Mouse (Mus musculus): ENCODE data around the gene Tbc1d9b. TPM values are rescaled to one million over a fixed set of nuclear protein-coding genes. Genes with fewer than 3 reads are reported as not detected.
"Not testable (repeated sequence)": the region's sequence is repeated elsewhere in the genome, so short reads cannot be mapped to it uniquely, and the experiment has no call there.

Tbc1d9b gene
- polyA plus RNA-seq, 2 experiments: 44.9 to 45.2 TPM

DNA sequence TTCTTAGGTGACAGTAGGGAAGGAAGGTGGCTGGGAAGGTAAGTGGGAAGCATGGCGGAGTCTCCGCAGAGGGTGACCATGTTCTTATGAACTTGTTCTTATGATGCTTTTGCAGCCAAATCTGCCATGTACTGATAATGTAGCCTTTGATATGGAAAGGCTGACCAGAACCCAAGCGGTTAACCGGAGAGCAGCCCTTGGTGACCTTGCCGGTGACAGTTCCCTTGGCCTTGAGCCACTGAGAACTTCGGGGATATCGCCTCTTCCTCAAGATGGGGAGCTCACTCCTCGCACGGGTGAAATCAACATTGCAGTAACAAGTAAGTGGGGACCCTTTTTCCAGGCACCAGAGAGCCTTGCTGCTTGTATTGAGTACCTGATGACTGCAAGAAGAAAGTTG is 35.5 kb upstream of the Tbc1d9b start:
- 93% methylated on average over 9 of the region's 9 CpGs for WGBS
- no peak overlapping the region for H3K9ac ChIP-seq (ENCODE audit: low read depth, low read length, severe bottlenecking)
- no peak for DNase-seq (ENCODE audit: low spot score)
- no peak overlapping the region for H3K27ac ChIP-seq (replicated peaks; ENCODE audit: low read depth, low read length)
- no peaks in the 10 kb centered on the region for H3K4me1 ChIP-seq (ENCODE audit: control insufficient read depth, insufficient read depth, low read length)
- no peak for ATAC-seq (ENCODE audit: low FRiP score, low read depth)
- H3K36me3 ChIP-seq (ENCODE audit: control insufficient read depth, insufficient read depth, low read length): peaks cover 70% of the 10 kb centered on the region
- H3K9me3 ChIP-seq (ENCODE audit: control insufficient read depth, low read length): no peaks in the 10 kb centered on the region
- no peak overlapping the region for H3K4me2 ChIP-seq (replicated peaks; ENCODE audit: low read depth, low read length, severe bottlenecking)
- no peak overlapping the region for H3K4me3 ChIP-seq (replicated peaks; ENCODE audit: low read length)
- no peak for TF ChIP-seq POLR2A (IDR thresholded peaks at IDR 0.05; ENCODE audit: borderline replicate concordance, extremely low read depth, insufficient read depth, insufficient read length)
- no peaks in the 10 kb centered on the region for H3K27me3 ChIP-seq (ENCODE audit: control insufficient read depth, insufficient read depth, low read length)

GRCm38 (mm10) chr11:50097091-50097490 is 34.1 kb upstream of the Tbc1d9b start:
- no peak overlapping the region for H3K4me3 ChIP-seq (replicated peaks; ENCODE audit: low read length)
- H3K4me2 ChIP-seq (replicated peaks; ENCODE audit: low read depth, low read length, severe bottlenecking): no peak overlapping the region
- H3K9me3 ChIP-seq (ENCODE audit: control insufficient read depth, low read length): no peaks in the 10 kb centered on the region
- WGBS: 91% methylated on average over 6 of the region's 6 CpGs
- peaks cover 59% of the 10 kb centered on the region for H3K36me3 ChIP-seq (ENCODE audit: control insufficient read depth, insufficient read depth, low read length)
- ATAC-seq (ENCODE audit: low FRiP score, low read depth) (no peak), DNase-seq (ENCODE audit: low spot score) (no peak)
- H3K27ac ChIP-seq (replicated peaks; ENCODE audit: low read depth, low read length): no peak overlapping the region
- no peak for TF ChIP-seq POLR2A (IDR thresholded peaks at IDR 0.05; ENCODE audit: borderline replicate concordance, extremely low read depth, insufficient read depth, insufficient read length)
- H3K4me1 ChIP-seq (ENCODE audit: control insufficient read depth, insufficient read depth, low read length): no peaks in the 10 kb centered on the region
- no peaks in the 10 kb centered on the region for H3K27me3 ChIP-seq (ENCODE audit: control insufficient read depth, insufficient read depth, low read length)
- H3K9ac ChIP-seq (ENCODE audit: low read depth, low read length, severe bottlenecking): no peak overlapping the region

GRCm38 (mm10) chr11:50098961-50099481 is 32.2 kb upstream of the Tbc1d9b start:
- H3K9me3 ChIP-seq (ENCODE audit: control insufficient read depth, low read length): no peaks in the 10 kb centered on the region
- DNase-seq (ENCODE audit: low spot score) (no peak), ATAC-seq (ENCODE audit: low FRiP score, low read depth) (no peak)
- H3K27me3 ChIP-seq (ENCODE audit: control insufficient read depth, insufficient read depth, low read length): no peaks in the 10 kb centered on the region
- WGBS: 85% methylated on average over 8 of the region's 8 CpGs
- no peak overlapping the region for H3K9ac ChIP-seq (ENCODE audit: low read depth, low read length, severe bottlenecking)
- H3K36me3 ChIP-seq (ENCODE audit: control insufficient read depth, insufficient read depth, low read length): peaks cover 56% of the 10 kb centered on the region
- H3K27ac ChIP-seq (replicated peaks; ENCODE audit: low read depth, low read length): no peak overlapping the region
- H3K4me1 ChIP-seq (ENCODE audit: control insufficient read depth, insufficient read depth, low read length): no peaks in the 10 kb centered on the region
- no peak overlapping the region for H3K4me3 ChIP-seq (replicated peaks; ENCODE audit: low read length)
- no peak for TF ChIP-seq POLR2A (IDR thresholded peaks at IDR 0.05; ENCODE audit: borderline replicate concordance, extremely low read depth, insufficient read depth, insufficient read length)
- no peak overlapping the region for H3K4me2 ChIP-seq (replicated peaks; ENCODE audit: low read depth, low read length, severe bottlenecking)

- Histone ChIP-seq H3K27me3 (ENCODE audit: control insufficient read depth, insufficient read depth, low read length) (no peaks in the 10 kb centered on the region), H3K4me2 (replicated peaks; ENCODE audit: low read depth, low read length, severe bottlenecking) (no peak overlapping the region), H3K27ac (replicated peaks; ENCODE audit: low read depth, low read length) (no peak overlapping the region), H3K36me3 (ENCODE audit: control insufficient read depth, insufficient read depth, low read length) (peaks cover 58% of the 10 kb centered on the region), H3K9ac (ENCODE audit: low read depth, low read length, severe bottlenecking) (no peak overlapping the region), H3K4me3 (replicated peaks; ENCODE audit: low read length) (no peak overlapping the region), H3K4me1 (ENCODE audit: control insufficient read depth, insufficient read depth, low read length) (no peaks in the 10 kb centered on the region), H3K9me3 (ENCODE audit: control insufficient read depth, low read length) (no peaks in the 10 kb centered on the region)
- TF ChIP-seq POLR2A (IDR thresholded peaks at IDR 0.05; ENCODE audit: borderline replicate concordance, extremely low read depth, insufficient read depth, insufficient read length): no peak
- 77% methylated on average over 2 of the region's 2 CpGs for WGBS
- DNase-seq (ENCODE audit: low spot score) (no peak), ATAC-seq (ENCODE audit: low FRiP score, low read depth) (no peak)
Observed at GRCm38 (mm10) chr11:50099692-50100091, 31.5 kb upstream of the Tbc1d9b start.

DNA sequence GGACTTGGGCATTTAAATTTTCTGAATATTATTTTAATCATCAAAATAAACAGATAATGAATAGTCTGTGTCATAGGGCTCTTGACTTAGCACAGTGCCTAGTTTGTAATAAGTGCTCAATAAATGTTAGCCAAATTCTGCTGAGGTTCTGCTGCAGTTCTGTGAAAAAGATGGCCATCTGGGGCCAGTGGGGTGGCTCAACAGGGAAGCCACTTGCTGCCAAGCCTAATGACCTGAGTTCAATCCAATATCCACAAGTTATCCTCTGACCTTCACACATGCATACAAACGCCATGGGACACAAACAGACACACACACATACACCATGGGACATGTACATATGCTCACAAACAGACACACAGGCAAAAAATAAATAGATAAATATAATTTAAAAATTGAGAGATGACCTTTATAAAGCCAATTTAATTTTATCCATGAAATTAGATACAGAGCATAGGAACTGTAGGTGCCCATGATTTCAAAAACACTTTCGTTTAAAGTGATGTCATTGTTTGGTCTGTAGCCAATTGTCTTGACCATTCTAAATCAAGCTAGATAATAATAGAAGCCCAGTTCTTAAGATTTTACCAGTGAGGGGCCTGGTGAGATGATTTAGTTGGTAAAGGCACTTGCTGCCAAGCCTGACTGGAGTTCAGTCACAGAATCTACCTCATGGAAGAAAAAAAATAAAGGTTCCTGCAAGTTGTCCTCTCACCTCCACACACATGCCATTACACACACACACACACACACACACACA is 30.5 kb upstream of the Tbc1d9b start:
- no peak overlapping the region for H3K27ac ChIP-seq (replicated peaks; ENCODE audit: low read depth, low read length)
- ATAC-seq (ENCODE audit: low FRiP score, low read depth) (no peak), DNase-seq (ENCODE audit: low spot score) (no peak)
- H3K4me2 ChIP-seq (replicated peaks; ENCODE audit: low read depth, low read length, severe bottlenecking): no peak overlapping the region
- H3K36me3 ChIP-seq (ENCODE audit: control insufficient read depth, insufficient read depth, low read length): peaks cover 52% of the 10 kb centered on the region
- no peaks in the 10 kb centered on the region for H3K9me3 ChIP-seq (ENCODE audit: control insufficient read depth, low read length)
- WGBS: 85% methylated on average over 2 of the region's 2 CpGs
- no peak for TF ChIP-seq POLR2A (IDR thresholded peaks at IDR 0.05; ENCODE audit: borderline replicate concordance, extremely low read depth, insufficient read depth, insufficient read length)
- no peak overlapping the region for H3K9ac ChIP-seq (ENCODE audit: low read depth, low read length, severe bottlenecking)
- H3K27me3 ChIP-seq (ENCODE audit: control insufficient read depth, insufficient read depth, low read length): no peaks in the 10 kb centered on the region
- no peaks in the 10 kb centered on the region for H3K4me1 ChIP-seq (ENCODE audit: control insufficient read depth, insufficient read depth, low read length)
- no peak overlapping the region for H3K4me3 ChIP-seq (replicated peaks; ENCODE audit: low read length)

GRCm38 (mm10) chr11:50101962-50102361 is 29.2 kb upstream of the Tbc1d9b start:
- H3K36me3 ChIP-seq (ENCODE audit: control insufficient read depth, insufficient read depth, low read length): peaks cover 48% of the 10 kb centered on the region

More at GRCm38 (mm10) chr11:50101962-50102361, 29.2 kb upstream of the Tbc1d9b start:
- not testable (repeated sequence) for ATAC-seq (ENCODE audit: low FRiP score, low read depth); H3K9me3 ChIP-seq (ENCODE audit: control insufficient read depth, low read length); H3K27me3 ChIP-seq (ENCODE audit: control insufficient read depth, insufficient read depth, low read length); H3K27ac ChIP-seq (replicated peaks; ENCODE audit: low read depth, low read length); H3K4me2 ChIP-seq (replicated peaks; ENCODE audit: low read depth, low read length, severe bottlenecking); H3K4me1 ChIP-seq (ENCODE audit: control insufficient read depth, insufficient read depth, low read length); H3K4me3 ChIP-seq (replicated peaks; ENCODE audit: low read length); H3K9ac ChIP-seq (ENCODE audit: low read depth, low read length, severe bottlenecking); DNase-seq (ENCODE audit: low spot score)
- WGBS: 90% methylated on average over 4 of the region's 4 CpGs

Data from limb, embryonic 14.5 days (tissue).